Mouse (Mus musculus): ENCODE measurements around the gene Tiam1. TPM values are rescaled to one million over a fixed set of nuclear protein-coding genes. Genes with fewer than 3 reads are reported as not detected.

Gene Tiam1
- polyA plus RNA-seq, 1 experiment from 2014 or later = 12.3 TPM

DNA sequence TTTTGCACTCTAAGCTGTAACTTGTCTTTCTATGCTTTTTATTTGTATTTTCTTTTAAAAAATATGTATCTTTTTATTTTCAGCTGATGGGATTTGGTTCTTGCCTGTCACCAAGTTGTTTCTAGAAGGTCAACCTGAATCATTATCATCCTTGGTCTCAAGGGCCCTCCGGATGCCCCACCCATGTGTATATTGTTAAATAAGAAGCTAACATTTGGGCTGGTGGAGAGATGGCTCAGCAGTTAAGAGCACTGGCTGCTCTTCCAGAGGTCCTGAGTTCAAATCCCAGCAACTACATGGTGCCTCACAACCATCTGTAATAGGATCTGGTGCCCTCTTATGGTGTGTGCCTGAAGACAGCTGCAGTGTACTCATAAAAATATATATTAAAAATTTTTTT is 27.1 kb upstream of the Tiam1 start:
- ATAC-seq = no peak
- no peak overlapping the region for H3K4me3 ChIP-seq (replicated peaks)
- H3K36me3 ChIP-seq = no peaks in the 10 kb centered on the region
- no peaks in the 10 kb centered on the region for H3K4me1 ChIP-seq (replicated peaks)
- H3K27ac ChIP-seq = no peak overlapping the region
- no peaks in the 10 kb centered on the region for H3K27me3 ChIP-seq (replicated peaks)
- no peak overlapping the region for H3K9ac ChIP-seq
- H3K9me3 ChIP-seq = no peaks in the 10 kb centered on the region
- 84% methylated on average over 1 of the region's 1 CpGs for WGBS
- H3K4me2 ChIP-seq (replicated peaks) = no peak overlapping the region

DNA sequence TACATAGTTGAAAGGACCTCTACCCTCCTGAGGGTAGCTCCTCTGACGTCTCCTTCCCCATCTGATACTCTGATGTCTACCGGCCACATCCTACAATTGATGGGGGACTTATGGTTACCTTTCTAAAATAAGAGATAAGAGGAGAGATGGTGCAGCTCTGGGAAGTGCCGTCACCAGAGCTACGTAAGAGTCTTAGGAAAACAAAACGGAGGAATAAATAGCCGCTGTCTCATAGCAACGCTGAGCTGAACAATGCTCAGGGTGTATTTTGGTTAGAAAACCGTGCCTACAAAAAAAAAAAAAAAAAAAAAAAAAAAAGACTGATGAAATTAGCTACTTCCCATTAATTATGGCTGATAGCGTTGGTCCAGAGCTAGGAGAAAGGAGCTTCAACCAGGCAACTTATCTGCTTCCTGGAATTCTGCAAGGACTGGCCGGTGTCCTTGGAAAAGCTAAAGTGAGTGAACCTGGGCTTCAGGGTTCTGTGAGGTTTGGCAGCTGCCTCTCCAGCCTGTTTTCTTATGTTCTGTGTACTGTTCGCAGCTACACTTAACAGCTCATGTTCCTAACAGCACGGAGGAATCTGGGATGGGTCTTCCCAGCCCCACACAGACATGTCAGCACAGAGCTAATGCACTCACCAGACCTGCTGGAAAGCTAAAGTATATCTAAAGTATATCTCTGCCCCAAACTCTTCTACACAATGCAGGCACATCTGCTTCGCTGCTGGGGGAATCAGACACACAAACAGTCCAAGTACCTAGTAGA is 26.5 kb upstream of the Tiam1 start:
- 50% methylated on average over 13 of the region's 13 CpGs for WGBS

DNA sequence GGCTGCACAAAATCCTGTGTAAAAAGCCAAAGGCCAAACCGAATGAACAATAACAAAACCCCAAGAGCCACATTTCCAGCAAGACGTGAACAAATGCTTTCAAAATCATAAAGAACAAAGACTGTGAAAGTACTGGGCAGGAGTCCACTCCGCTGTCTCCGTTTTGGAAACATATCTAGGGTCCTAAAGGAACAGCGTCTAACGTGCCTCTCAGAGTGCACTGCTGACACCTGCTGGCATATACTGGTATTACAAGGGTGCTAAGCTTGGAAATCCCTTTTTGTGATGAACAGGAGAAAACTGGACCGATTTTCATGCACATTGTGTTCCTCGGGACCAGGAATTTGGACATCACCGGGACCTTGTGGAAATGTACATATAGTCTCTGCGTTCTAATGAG is 24.1 kb upstream of the Tiam1 start:
- WGBS = 35% methylated on average over 10 of the region's 10 CpGs
- ATAC-seq = no peak; the same call in 1 of the 2 replicates
- Histone ChIP-seq H3K4me3 (replicated peaks) (no peak overlapping the region), H3K9ac (no peak overlapping the region), H3K4me1 (replicated peaks) (no peaks in the 10 kb centered on the region), H3K9me3 (no peaks in the 10 kb centered on the region), H3K27ac (no peak overlapping the region), H3K4me2 (replicated peaks) (no peak overlapping the region), H3K36me3 (no peaks in the 10 kb centered on the region), H3K27me3 (replicated peaks) (no peaks in the 10 kb centered on the region)

More for the DNA sequence above, 26.5 kb upstream of the Tiam1 start:
- H3K4me2 ChIP-seq (replicated peaks) = no peak overlapping the region
- H3K4me3 ChIP-seq (replicated peaks) = no peak overlapping the region
- H3K9ac ChIP-seq = no peak overlapping the region
- no peaks in the 10 kb centered on the region for H3K4me1 ChIP-seq (replicated peaks)
- no peaks in the 10 kb centered on the region for H3K36me3 ChIP-seq
- H3K27ac ChIP-seq = no peak overlapping the region
- ATAC-seq = no peak
- H3K27me3 ChIP-seq (replicated peaks) = no peaks in the 10 kb centered on the region
- H3K9me3 ChIP-seq = no peaks in the 10 kb centered on the region

DNA sequence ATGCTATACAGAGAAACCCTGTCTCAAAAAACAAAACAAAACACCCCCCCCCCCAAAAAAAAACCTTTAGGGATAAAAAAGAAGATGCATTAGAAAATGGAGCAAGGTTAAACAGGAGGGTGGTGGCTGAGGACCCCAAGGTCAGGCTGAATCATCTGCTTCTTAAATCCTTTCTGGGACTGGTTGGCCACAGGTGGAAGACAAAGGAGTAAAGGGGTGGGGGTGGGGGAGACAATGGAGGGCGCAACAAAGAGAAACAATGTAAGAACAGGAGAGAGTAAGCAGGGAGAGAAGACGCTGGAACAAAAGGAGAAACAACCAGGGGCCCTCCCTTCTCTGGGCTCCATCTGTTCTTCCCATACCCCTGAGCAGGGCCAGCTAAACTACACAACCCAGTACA is 21.9 kb upstream of the Tiam1 start:
- 72% methylated on average over 2 of the region's 2 CpGs for WGBS
- Histone ChIP-seq H3K36me3 (no peaks in the 10 kb centered on the region), H3K9me3 (no peaks in the 10 kb centered on the region), H3K4me3 (replicated peaks) (no peak overlapping the region), H3K4me2 (replicated peaks) (no peak overlapping the region), H3K27ac (no peak overlapping the region), H3K9ac (no peak overlapping the region), H3K4me1 (replicated peaks) (no peaks in the 10 kb centered on the region), H3K27me3 (replicated peaks) (no peaks in the 10 kb centered on the region)
- ATAC-seq = no peak

DNA sequence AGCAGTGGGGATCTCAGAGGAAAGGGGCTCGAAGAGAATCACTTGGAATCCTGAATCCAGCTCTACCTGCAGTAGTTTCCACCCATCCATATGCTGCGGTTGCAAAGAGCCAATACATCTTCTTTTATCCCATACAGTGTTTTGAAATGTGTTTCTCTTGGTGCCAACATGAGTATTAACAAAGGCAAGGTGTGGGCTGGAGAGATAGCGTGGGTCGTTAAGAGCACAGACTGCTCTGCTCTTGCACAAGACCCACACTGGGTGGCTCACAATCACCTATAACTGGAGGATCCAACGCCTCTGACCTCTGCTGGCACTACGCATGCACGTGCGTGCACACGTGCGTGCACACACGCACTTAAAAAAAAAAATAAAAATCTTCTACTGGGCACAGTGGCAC is 21.4 kb upstream of the Tiam1 start:
- H3K9me3 ChIP-seq = no peaks in the 10 kb centered on the region
- no peak overlapping the region for H3K4me2 ChIP-seq (replicated peaks)
- H3K4me3 ChIP-seq (replicated peaks) = no peak overlapping the region
- H3K36me3 ChIP-seq = no peaks in the 10 kb centered on the region
- no peaks in the 10 kb centered on the region for H3K4me1 ChIP-seq (replicated peaks)
- ATAC-seq = no peak
- no peak overlapping the region for H3K9ac ChIP-seq
- WGBS = 89% methylated on average over 11 of the region's 11 CpGs
- no peaks in the 10 kb centered on the region for H3K27me3 ChIP-seq (replicated peaks)
- H3K27ac ChIP-seq = no peak overlapping the region

DNA sequence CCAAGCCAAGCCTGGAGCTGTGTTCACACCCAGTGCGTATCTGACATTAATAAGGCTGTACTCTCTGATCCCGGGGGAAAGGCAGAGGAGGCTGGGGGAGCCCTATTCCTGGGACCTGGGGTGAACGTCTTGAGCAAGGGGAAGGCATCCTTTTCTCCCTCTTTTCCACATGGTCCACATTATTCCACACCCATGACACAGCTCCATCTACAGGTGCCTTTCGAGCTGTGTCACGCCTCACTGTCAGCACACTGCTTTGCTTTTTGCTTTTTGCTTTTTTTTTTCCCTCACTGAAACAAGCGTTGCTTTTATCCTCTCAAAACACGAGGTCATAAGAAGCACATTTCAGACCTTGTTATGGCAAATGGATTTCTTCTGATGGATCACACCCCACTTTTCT is 11.5 kb upstream of the Tiam1 start:
- Histone ChIP-seq H3K27me3 (replicated peaks) (no peaks in the 10 kb centered on the region), H3K36me3 (no peaks in the 10 kb centered on the region), H3K4me3 (replicated peaks) (no peak overlapping the region), H3K27ac (no peak overlapping the region), H3K9me3 (no peaks in the 10 kb centered on the region), H3K9ac (no peak overlapping the region), H3K4me1 (replicated peaks) (peaks cover 3% of the 10 kb centered on the region; the same call in 1 of the 2 replicates), H3K4me2 (replicated peaks) (no peak overlapping the region)
- 49% methylated on average over 7 of the region's 7 CpGs for WGBS
- ATAC-seq = no peak

DNA sequence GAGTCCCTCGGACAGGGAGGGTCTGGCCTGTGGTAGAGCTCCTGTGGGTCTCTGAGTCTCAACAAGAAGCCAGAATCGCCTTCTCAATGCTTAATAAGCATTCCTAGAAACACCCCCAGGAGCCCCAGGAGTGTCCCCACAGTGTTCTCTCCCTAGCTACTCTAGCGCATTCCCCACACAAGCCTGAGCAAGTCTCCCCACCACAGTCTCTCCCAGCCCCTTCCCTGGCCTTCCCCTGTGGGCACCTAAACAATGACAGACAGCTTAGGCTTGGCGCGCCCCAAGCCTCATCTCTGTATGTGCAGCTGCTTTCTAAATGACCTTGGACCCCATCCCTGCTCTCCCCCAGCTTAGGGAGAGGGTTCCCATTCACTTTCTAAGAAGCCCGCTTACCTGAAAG is 7.3 kb upstream of the Tiam1 start:
- ATAC-seq = no peak
- no peak overlapping the region for H3K9ac ChIP-seq
- H3K27me3 ChIP-seq (replicated peaks) = no peaks in the 10 kb centered on the region
- 80% methylated on average over 6 of the region's 6 CpGs for WGBS
- peaks cover 3% of the 10 kb centered on the region; the same call in 1 of the 2 replicates for H3K4me1 ChIP-seq (replicated peaks)
- H3K4me3 ChIP-seq (replicated peaks) = no peak overlapping the region
- no peak overlapping the region for H3K27ac ChIP-seq
- no peaks in the 10 kb centered on the region for H3K9me3 ChIP-seq
- no peak overlapping the region for H3K4me2 ChIP-seq (replicated peaks)
- H3K36me3 ChIP-seq = no peaks in the 10 kb centered on the region

DNA sequence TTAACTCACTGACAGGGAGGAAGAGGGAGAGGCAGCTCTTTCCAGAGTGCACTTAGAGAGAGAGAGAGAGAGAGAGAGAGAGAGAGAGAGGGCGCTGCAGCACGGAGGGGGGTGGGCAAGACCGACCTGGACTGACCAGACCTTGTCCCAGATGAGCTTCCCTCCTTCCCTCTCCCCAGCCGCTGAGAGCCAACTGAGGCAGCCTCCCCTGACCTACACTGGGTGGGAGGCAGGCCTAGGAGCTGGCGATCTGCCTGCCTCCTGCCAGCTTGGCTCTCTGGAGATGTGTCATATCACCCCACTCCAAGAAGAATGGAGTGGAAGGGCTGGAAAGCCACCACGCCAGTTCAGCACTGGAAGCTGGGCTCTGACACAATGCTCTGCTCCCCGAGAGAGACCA is 6.6 kb upstream of the Tiam1 start:
- Histone ChIP-seq H3K4me1 (replicated peaks) (peaks cover 3% of the 10 kb centered on the region; the same call in 1 of the 2 replicates), H3K27me3 (replicated peaks) (no peaks in the 10 kb centered on the region), H3K4me2 (replicated peaks) (no peak overlapping the region), H3K4me3 (replicated peaks) (no peak overlapping the region), H3K27ac (no peak overlapping the region), H3K36me3 (no peaks in the 10 kb centered on the region), H3K9ac (no peak overlapping the region), H3K9me3 (no peaks in the 10 kb centered on the region)
- ATAC-seq = 0 out of 2 replicates have a peak, but pooled peaks have one; percentile 9
- WGBS = 57% methylated on average over 7 of the region's 7 CpGs

DNA sequence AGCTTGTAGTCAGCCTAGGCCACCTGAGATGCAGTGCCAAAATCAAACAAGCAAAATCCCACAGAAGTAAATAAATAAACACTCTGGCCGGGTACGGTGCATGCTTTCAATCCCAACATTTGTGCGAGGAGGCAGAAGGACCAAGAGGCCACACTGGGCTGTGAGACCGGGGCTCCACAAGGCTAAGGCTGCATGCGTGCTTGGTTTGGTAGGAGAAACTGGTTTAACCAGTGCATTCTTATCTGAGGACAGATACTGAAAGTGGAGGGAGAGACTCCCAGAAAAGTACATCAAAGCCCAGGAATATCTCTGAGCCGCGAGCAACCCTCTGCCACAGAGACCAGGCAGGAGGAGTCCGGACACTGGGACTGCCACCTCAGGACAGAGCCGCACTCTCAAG is 5.8 kb upstream of the Tiam1 start:
- Histone ChIP-seq H3K27me3 (replicated peaks) (no peaks in the 10 kb centered on the region), H3K27ac (no peak overlapping the region), H3K4me2 (replicated peaks) (0 out of 2 replicates have a peak overlapping the region, but pooled peaks have one; percentile 30), H3K9ac (no peak overlapping the region), H3K4me1 (replicated peaks) (peaks cover 7% of the 10 kb centered on the region; the same call in 1 of the 2 replicates), H3K4me3 (replicated peaks) (no peak overlapping the region), H3K36me3 (no peaks in the 10 kb centered on the region), H3K9me3 (no peaks in the 10 kb centered on the region)
- 49% methylated on average over 9 of the region's 9 CpGs for WGBS
- peak; percentile 75 for ATAC-seq

DNA sequence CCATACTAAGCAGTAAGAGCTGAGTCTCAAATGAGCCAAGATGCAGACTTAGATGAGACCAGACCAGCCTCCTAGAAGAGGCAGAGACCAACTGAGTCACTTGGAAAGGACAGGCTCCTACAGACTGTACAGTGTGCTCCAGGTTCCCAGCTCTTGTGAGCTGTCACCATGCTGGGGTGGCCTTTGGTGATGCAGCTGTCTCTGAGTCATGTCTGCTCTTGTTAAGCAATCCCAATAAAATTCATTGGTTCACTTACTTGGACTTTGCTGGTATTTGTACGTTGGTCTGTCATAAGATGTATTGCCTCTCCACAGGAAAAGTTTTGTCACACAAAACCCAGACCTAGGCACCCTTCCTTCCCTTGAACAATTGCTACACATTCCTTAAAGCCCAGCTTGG is 1.7 kb upstream of the Tiam1 start:
- H3K36me3 ChIP-seq = no peaks in the 10 kb centered on the region
- H3K4me1 ChIP-seq (replicated peaks) = peaks cover 12% of the 10 kb centered on the region; the same call in 1 of the 2 replicates
- H3K9me3 ChIP-seq = no peaks in the 10 kb centered on the region
- no peak overlapping the region for H3K4me3 ChIP-seq (replicated peaks)
- H3K27me3 ChIP-seq (replicated peaks) = no peaks in the 10 kb centered on the region
- ATAC-seq = no peak
- H3K9ac ChIP-seq = no peak overlapping the region
- H3K27ac ChIP-seq = no peak overlapping the region
- H3K4me2 ChIP-seq (replicated peaks) = no peak overlapping the region
- 68% methylated on average over 1 of the region's 1 CpGs for WGBS

DNA sequence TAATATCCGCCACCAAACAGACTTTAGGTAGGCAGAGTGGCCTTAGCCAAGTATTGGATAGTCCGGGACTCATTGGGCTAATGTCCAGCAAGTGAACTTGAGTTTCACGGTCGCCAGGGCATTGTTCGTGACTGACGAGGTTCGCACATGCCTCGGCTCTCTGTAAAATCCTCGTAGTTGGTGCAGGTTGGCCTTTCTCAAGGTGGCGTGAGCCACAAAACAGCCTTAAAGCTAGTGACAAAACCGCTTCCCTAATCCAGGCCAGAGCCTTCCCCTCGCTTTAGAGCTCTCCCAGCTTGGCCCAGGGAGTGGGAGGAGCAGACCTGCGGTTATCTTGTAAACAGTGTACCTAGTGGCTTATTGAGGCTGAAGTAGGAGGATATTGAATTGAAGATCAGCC is 972 bp upstream of the Tiam1 start:
- Histone ChIP-seq H3K4me1 (replicated peaks) (peaks cover 12% of the 10 kb centered on the region; the same call in 1 of the 2 replicates), H3K27ac (peak overlapping the region; percentile 44; the same call in 1 of the 2 replicates), H3K36me3 (no peaks in the 10 kb centered on the region), H3K4me3 (replicated peaks) (peak overlapping the region; percentile 80), H3K9me3 (no peaks in the 10 kb centered on the region), H3K9ac (peak overlapping the region; percentile 74), H3K4me2 (replicated peaks) (peak overlapping the region; percentile 100), H3K27me3 (replicated peaks) (no peaks in the 10 kb centered on the region)
- 6% methylated on average over 13 of the region's 13 CpGs for WGBS
- ATAC-seq = no peak

DNA sequence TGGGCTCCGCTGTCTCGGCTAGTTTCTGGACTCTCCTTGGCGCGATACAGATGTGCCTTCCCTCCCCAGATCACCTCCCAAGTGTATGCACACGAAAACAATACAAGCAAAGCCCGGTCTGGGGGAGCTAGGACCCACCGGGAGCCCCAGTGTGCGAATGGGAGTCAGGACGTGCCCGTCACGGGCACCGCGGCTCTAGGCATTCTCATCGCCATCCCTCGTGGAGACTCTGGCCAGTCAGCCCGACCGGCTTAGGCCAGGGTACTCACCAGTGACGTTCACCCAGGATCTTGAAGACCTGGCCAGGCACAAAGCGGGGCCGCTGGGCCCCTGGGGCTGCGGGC is 181 bp downstream of the Tiam1 start:
- Histone ChIP-seq H3K9ac (peak overlapping the region; percentile 70), H3K4me1 (replicated peaks) (peaks cover 14% of the 10 kb centered on the region; the same call in 1 of the 2 replicates), H3K27ac (peak overlapping the region; percentile 72), H3K4me3 (replicated peaks) (peak overlapping the region; percentile 80), H3K36me3 (no peaks in the 10 kb centered on the region), H3K4me2 (replicated peaks) (peak overlapping the region; percentile 100), H3K9me3 (no peaks in the 10 kb centered on the region), H3K27me3 (replicated peaks) (no peaks in the 10 kb centered on the region)
- no peak; the same call in 1 of the 2 replicates for ATAC-seq
- WGBS = 0% methylated on average over 21 of the region's 21 CpGs
